Mouse (Mus musculus) right cerebral cortex, postnatal 36 days (tissue): ENCODE data around the gene Wwox.

Experiments
- DNase-seq, 2 experiments: peaks; one replicate each; pipeline ENCODE4 v3.0.0; 2022; ENCODE audit warnings: low spot score in 2 of 2, mixed read lengths in 1 of 2

The Wwox gene

GRCm38 (mm10) chr8:114853765-114854164 lies 414.3 kb downstream of the Wwox start:
- no peak for DNase-seq

- DNase-seq, result no peak
Observed at GRCm38 (mm10) chr8:114855833-114856232, 416.4 kb downstream of the Wwox start.

GRCm38 (mm10) chr8:114865911-114866310 lies 426.5 kb downstream of the Wwox start:
- no peak for DNase-seq

GRCm38 (mm10) chr8:114869321-114869720 lies 429.9 kb downstream of the Wwox start:
- no peak for DNase-seq

- no peak for DNase-seq
Observed at GRCm38 (mm10) chr8:114870410-114870809, 431.0 kb downstream of the Wwox start.

GRCm38 (mm10) chr8:114872491-114872890 lies 433.0 kb downstream of the Wwox start:
- DNase-seq, result no peak

- DNase-seq, result no peak
Observed at GRCm38 (mm10) chr8:114875161-114875560, 435.7 kb downstream of the Wwox start.

GRCm38 (mm10) chr8:114876161-114876611 lies 436.7 kb downstream of the Wwox start:
- DNase-seq, result no peak

GRCm38 (mm10) chr8:114876696-114877206 lies 437.3 kb downstream of the Wwox start:
- DNase-seq, result no peak

GRCm38 (mm10) chr8:114877234-114877633 lies 437.8 kb downstream of the Wwox start:
- DNase-seq, result no peak

- DNase-seq, result no peak
Observed at GRCm38 (mm10) chr8:114878449-114879276, 439.2 kb downstream of the Wwox start.

GRCm38 (mm10) chr8:114879277-114879568 lies 439.8 kb downstream of the Wwox start:
- no peak for DNase-seq

- DNase-seq, result no peak
Observed at GRCm38 (mm10) chr8:114879678-114880077, 440.2 kb downstream of the Wwox start.

GRCm38 (mm10) chr8:114880475-114881135 lies 441.1 kb downstream of the Wwox start:
- DNase-seq, result no peak

GRCm38 (mm10) chr8:114881891-114882401 lies 442.5 kb downstream of the Wwox start:
- no peak for DNase-seq

GRCm38 (mm10) chr8:114882504-114882903 lies 443.0 kb downstream of the Wwox start:
- no peak for DNase-seq

- DNase-seq, result no peak
Observed at GRCm38 (mm10) chr8:114882936-114883606, 443.6 kb downstream of the Wwox start.

GRCm38 (mm10) chr8:114883967-114884366 lies 444.5 kb downstream of the Wwox start:
- DNase-seq, result no peak

GRCm38 (mm10) chr8:114885026-114885592 lies 445.7 kb downstream of the Wwox start:
- no peak for DNase-seq

- no peak for DNase-seq
Observed at GRCm38 (mm10) chr8:114888388-114888787, 448.9 kb downstream of the Wwox start.

GRCm38 (mm10) chr8:114889578-114890374 lies 450.3 kb downstream of the Wwox start:
- DNase-seq, result no peak
